In genomic region chr12:85151002-85151774, GRCm38 (mm10) we compare ENCODE assay signal across 8 mouse cellular contexts. TPM values are rescaled to one million over a fixed set of nuclear protein-coding genes. Genes with fewer than 3 reads are reported as not detected.
DNase-seq lines count a peak whose midpoint lies in the region; ATAC-seq lines count a peak whose summit lies in the region.

Rps6kl1 (minus strand) TSS chr12:85151264.

- peak within 1 kb of the TSS; percentile 69 for H3K4me2 ChIP-seq in forebrain, embryonic 15.5 days (replicated peaks)

- no peaks in the 10 kb centered on the region for H3K36me3 ChIP-seq in forebrain, embryonic 15.5 days

- H3K4me1 ChIP-seq in forebrain, embryonic 15.5 days: peaks cover 22% of the 10 kb centered on the region

- peak; percentile 98 for ATAC-seq in forebrain, embryonic 15.5 days (replicated peaks)
- ATAC-seq in inflammation-experienced regulatory T-cells, adult 6 months: peak; percentile 76
- ATAC-seq in megakaryocyte progenitor cell, adult 5-6 weeks (replicated peaks; ENCODE audit: poor library complexity): peak; percentile 87

- H3K27me3 ChIP-seq in forebrain, embryonic 15.5 days: no peaks in the 10 kb centered on the region; the same call in 1 of the 2 replicates

- H3K4me3 ChIP-seq in forebrain, embryonic 15.5 days: peak within 1 kb of the TSS; percentile 62

- DNase-seq in MEL-GATA-1-ER (ENCODE audit: extremely low read depth, low read depth): peak; percentile 66
- peak; percentile 91 for DNase-seq in cerebellum, adult 11-12 months
- DNase-seq in left cerebral cortex, postnatal 10 days (ENCODE audit: extremely low spot score in 1 of 2, low spot score in 2 of 2): peak; percentile 70 to 79
- peak; percentile 72 to 83 for DNase-seq in right cerebral cortex, postnatal 36 days (ENCODE audit: low spot score in 2 of 2)
- no peak for DNase-seq in urinary bladder, postnatal 10 days (ENCODE audit: low spot score)

- peak within 1 kb of the TSS; percentile 75 for H3K9ac ChIP-seq in forebrain, embryonic 15.5 days (replicated peaks)

- no peaks in the 10 kb centered on the region for H3K9me3 ChIP-seq in forebrain, embryonic 15.5 days

- intact Hi-C loops in left cerebral cortex, postnatal 10 days (cut with DNase I): no loop called here

- peak within 1 kb of the TSS; percentile 31; the same call in 1 of the 2 replicates for H3K27ac ChIP-seq in forebrain, embryonic 15.5 days (replicated peaks)

- WGBS in forebrain, embryonic 15.5 days: 15% methylated on average over 28 of the region's 28 CpGs

RNA-seq across cellular contexts. Expression of gene Rps6kl1, which starts in this region (rescaled TPM):
- polyA plus RNA-seq in forebrain, embryonic 15.5 days (2015; fragmentation: Nextera tagmentation; extraction: Ambion mirVana): 19.8 and 22.2 TPM in 2 replicates
- 1 to 10 TPM in 1 of 3 experiments, under 1 TPM in 2; 0.45 to 1.6 (median 0.72) TPM for polyA plus RNA-seq in inflammation-experienced regulatory T-cells, adult 6 months (2017; shearing (Covaris generic))
- total RNA-seq in left cerebral cortex, postnatal 10 days (2021): 10 to 100 TPM; 38.8 to 39.5 TPM
- not detected in 2 replicates for total RNA-seq in megakaryocyte progenitor cell, adult 5-6 weeks (2015)
- not detected in 2 replicates for total RNA-seq in megakaryocyte progenitor cell, adult 5-6 weeks (2017)

Comparison
In these comparisons a context has a peak if more than half of its experiments do, and no peak if none do; other contexts are left out.
1. RNA of gene Rps6kl1 (total RNA-seq): 38.8 to 39.5 TPM in left cerebral cortex, postnatal 10 days; not detected in megakaryocyte progenitor cell, adult 5-6 weeks; every median in the first group is over 10 times any median in the second.
2. Peak in ATAC-seq in megakaryocyte progenitor cell, adult 5-6 weeks; RNA of the gene not detected or under 1 TPM.
3. Peak in every context shown above with its lines, with median percentiles within 50 percentile points of each other: ATAC-seq.